Mouse (Mus musculus) urinary bladder, postnatal 4 days (tissue): ENCODE results near the gene 1810049J17Rik.

Experiments
- DNase-seq, 2 experiments: peaks; one replicate each; pipeline ENCODE4 v3.0.0; 2021 to 2022; ENCODE audit warnings: low spot score in 2 of 2

Gene 1810049J17Rik

GRCm38 (mm10) chr15:12310676-12311075 lies 11.0 kb downstream of the 1810049J17Rik start:
- no peak for DNase-seq

- DNase-seq = no peak
Observed at GRCm38 (mm10) chr15:12308539-12308938, 13.2 kb downstream of the 1810049J17Rik start.

- DNase-seq = no peak
Observed at GRCm38 (mm10) chr15:12307114-12307513, 14.6 kb downstream of the 1810049J17Rik start.

GRCm38 (mm10) chr15:12306188-12307071 lies 15.3 kb downstream of the 1810049J17Rik start:
- DNase-seq = no peak

- no peak for DNase-seq
Observed at GRCm38 (mm10) chr15:12301771-12302170, 19.9 kb downstream of the 1810049J17Rik start.

DNA sequence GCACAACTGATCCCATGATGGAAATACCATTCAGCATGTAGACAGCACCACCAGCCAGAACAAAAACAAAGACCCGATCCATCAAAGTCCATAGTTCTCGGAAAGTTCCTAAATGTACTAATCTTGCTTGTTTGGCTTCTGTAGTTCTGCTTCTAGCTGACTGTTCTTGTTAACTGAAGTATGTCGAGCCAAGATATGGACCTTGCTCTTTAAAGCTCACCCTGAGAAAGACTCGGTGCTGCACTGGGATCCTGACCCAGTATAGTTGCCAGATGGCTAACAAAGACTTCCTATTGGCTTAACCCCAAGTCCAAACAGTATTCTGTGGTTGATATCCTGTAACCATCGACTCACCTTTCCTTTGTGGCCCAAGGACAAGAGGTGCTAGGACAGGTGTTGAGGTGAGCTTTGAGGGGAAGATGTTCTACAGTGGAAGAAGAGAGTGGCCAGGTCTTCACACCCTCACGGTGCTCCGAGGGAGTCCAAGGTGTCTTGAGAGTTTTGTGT lies 23.4 kb downstream of the 1810049J17Rik start:
- no peak for DNase-seq

GRCm38 (mm10) chr15:12296228-12296627 lies 25.5 kb downstream of the 1810049J17Rik start:
- no peak for DNase-seq

DNA sequence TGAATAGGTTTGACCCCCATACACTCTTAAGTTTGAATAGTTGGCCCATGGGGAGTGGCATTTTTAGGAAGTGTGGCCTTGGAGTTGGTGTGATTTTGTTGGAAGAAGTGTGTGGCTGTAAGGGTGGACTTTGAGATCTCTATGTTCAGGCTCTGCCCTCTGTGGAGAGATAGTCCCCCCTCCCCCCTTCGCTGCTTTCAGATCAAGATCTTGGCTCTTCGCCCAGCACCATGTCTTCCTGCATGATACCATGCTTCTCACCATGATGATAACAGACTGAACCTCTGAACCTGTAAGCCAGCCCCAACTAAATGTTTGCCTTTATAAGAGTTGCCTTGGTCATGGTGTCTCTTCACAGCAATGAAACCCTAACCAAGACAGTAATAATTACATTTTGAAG lies 29.9 kb downstream of the 1810049J17Rik start:
- no peak for DNase-seq

DNA sequence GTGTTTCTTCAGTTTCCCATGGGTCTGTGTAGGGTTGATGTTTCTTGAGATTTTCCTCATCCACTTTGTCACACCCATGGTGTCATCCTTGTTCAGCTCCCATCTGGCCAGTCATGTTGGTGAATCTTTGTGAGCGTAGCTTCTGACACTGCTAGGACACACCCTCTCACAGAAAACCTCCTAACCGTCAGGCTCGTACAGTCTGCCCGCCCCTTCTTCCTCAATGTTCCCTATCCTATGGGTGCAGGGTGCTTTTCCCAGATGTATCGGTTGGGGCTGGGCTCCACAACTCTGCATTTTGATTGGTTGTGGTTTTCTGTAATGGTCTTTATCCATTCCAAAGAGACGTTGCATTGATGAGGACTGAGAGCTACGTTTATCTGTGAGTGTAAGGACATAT lies 31.4 kb downstream of the 1810049J17Rik start:
- no peak for DNase-seq

- no peak for DNase-seq
Observed at GRCm38 (mm10) chr15:12285535-12285809, 36.2 kb downstream of the 1810049J17Rik start.

DNA sequence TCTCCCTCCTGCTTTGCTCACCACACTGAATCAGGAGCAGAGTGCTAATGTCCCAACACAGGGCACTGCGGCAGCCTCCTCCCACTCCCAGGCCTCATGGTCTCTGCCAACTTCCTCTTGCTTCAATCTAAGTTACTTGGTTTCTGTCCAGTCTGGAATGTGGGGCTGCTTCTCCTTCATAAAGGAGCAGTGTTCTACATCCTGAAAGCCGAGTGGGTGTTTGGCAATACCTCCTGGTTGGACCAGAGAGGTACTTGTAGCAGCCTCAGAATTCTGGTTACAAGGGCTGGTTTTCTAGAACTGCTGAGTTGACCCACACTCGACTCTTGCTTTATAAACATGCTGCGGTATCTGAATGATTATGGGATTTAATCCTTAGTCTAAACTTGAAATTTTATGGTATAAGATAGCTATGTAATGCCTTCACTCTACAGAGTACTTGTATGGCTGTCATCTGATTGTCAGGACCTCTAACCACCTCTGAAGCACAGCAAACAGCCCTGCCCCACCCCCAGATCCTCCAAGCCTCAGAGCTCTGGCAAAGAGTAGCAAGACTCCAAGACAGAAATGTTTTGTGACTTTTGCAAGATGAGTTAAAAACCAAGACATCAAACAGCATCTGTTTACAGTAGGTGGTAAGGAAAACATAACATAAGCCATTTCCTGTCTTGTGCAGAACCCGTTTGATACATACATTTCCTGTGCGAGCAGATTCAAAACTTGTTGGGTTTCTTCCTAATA lies 36.7 kb downstream of the 1810049J17Rik start:
- DNase-seq = no peak

DNA sequence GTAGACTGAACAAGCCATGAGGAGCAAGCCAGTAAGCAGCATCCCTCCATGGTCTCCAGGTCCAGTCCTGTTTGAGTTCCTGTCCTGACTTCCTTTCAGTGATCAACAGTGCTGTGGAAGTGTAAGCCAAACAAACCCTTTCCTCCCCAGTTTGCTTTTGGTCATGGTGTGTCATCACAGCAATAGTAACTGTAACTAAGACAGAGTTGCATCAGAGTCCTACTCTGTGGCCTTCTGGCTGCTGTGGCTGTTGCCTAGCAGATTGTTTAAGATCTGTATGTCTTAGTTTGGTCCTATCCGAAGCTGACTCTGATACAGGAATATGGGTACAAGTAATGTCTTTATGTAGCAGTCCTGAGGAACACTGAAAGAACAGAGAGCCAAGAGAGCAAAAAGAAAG lies 41.9 kb downstream of the 1810049J17Rik start:
- no peak for DNase-seq

DNA sequence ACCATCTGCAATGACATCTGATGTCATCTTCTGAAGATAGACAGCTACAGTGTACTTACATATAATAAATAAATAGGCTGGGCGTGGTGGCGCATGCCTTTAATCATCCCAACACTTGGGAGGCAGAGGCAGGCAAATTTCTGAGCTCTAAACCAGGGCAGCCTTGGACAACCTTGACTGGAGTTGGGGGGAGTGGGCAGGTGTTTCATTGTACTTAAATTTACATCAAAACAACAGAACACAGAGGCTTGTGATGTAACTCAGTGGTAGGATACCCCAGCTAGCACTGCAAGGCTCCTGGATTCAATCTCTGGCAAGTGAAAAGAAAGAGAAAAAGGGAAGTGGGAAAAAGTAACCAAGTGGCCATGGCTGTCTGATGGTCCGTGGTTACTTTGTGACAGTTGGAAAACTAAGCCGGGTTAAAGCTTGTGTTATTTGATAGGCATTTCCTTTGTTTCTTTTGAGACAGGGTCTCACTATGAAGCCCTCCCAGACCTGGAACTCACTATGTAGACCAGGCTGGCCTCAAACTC lies 46.5 kb downstream of the 1810049J17Rik start:
- no peak for DNase-seq

- no peak for DNase-seq
Observed at GRCm38 (mm10) chr15:12274053-12274769, 47.5 kb downstream of the 1810049J17Rik start.

- DNase-seq = no peak
Observed at GRCm38 (mm10) chr15:12273325-12274052, 48.2 kb downstream of the 1810049J17Rik start.
